Mouse (Mus musculus) forebrain, embryonic 10.5 days (tissue): ENCODE results near the gene H3f3b. TPM values are rescaled to one million over a fixed set of nuclear protein-coding genes. Genes with fewer than 3 reads are reported as not detected.

Experiments used
- DNase-seq: peaks from one replicate; pipeline ENCODE4 v3.0.0-alpha.2; 2017; ENCODE audit warnings: low spot score; ENCODE audit errors: extremely low spot score
- H3K27ac ChIP-seq: fragments of 300-500 bp; sonication (generic); 2 replicates; pipeline ENCODE4 v1.5.1; 2016; ENCODE audit warnings: mild to moderate bottlenecking
- H3K27me3 ChIP-seq: fragments of 300-500 bp; sonication (generic); 2 replicates; pipeline ENCODE4 v1.6.1; 2016; ENCODE audit warnings: mild to moderate bottlenecking; ENCODE audit not compliant: poor library complexity, severe bottlenecking
- H3K36me3 ChIP-seq: fragments of 300-500 bp; sonication (generic); replicated peaks from 2 replicates; pipeline ENCODE4 v1.6.1; 2016; ENCODE audit warnings: mild to moderate bottlenecking, moderate library complexity
- H3K4me1 ChIP-seq: fragments of 300-500 bp; sonication (generic); 2 replicates; pipeline ENCODE4 v1.6.1; 2016
- H3K4me3 ChIP-seq: fragments of 300-500 bp; sonication (generic); 2 replicates; pipeline ENCODE4 v1.5.1; 2016; ENCODE audit warnings: mild to moderate bottlenecking, moderate library complexity
- H3K9me3 ChIP-seq: fragments of 300-500 bp; sonication (generic); 2 replicates; pipeline ENCODE4 v1.6.1; 2016; ENCODE audit warnings: mild to moderate bottlenecking, moderate library complexity
- WGBS: fragments of 180-500 bp; shearing (Covaris S2); methylation state at CpG from one replicate; pipeline ENCODE4 v1.1.7; 2016; 5-methylcytosine and 5-hydroxymethylcytosine counted together
- polyA plus RNA-seq: library from polyadenylated mRNA; unstranded; fragments of >200 nt; fragmentation: Nextera tagmentation; extraction: Ambion mirVana; gene quantifications from 2 replicates; pipeline ENCODE4 v1.2.1, GENCODE M21; 2016

H3f3b gene
- polyA plus RNA-seq, 1 experiment from 2014 or later: 1,610 TPM

GRCm38 (mm10) chr11:116041833-116042232 is 14.1 kb upstream of the H3f3b start:
- Histone ChIP-seq H3K9me3 (peaks cover 4% of the 10 kb centered on the region; the same call in 1 of the 2 replicates), H3K36me3 (peaks cover 98% of the 10 kb centered on the region), H3K4me1 (no peaks in the 10 kb centered on the region), H3K27ac (no peak overlapping the region), H3K27me3 (no peaks in the 10 kb centered on the region), H3K4me3 (no peak overlapping the region)
- DNase-seq: no peak
- WGBS: 96% methylated on average over 2 of the region's 2 CpGs

- Histone ChIP-seq H3K36me3 (peaks cover 95% of the 10 kb centered on the region), H3K27me3 (no peaks in the 10 kb centered on the region), H3K9me3 (peaks cover 4% of the 10 kb centered on the region; the same call in 1 of the 2 replicates), H3K4me1 (no peaks in the 10 kb centered on the region), H3K27ac (no peak overlapping the region), H3K4me3 (no peak overlapping the region)
- 96% methylated on average over 6 of the region's 6 CpGs for WGBS
- no peak for DNase-seq
These were observed 12.8 kb upstream of the H3f3b start for GRCm38 (mm10) chr11:116040593-116040992.

GRCm38 (mm10) chr11:116037826-116038225 is 10.1 kb upstream of the H3f3b start:
- DNase-seq: no peak
- 96% methylated on average over 9 of the region's 9 CpGs for WGBS
- H3K27me3 ChIP-seq: no peaks in the 10 kb centered on the region
- peaks cover 94% of the 10 kb centered on the region for H3K36me3 ChIP-seq
- H3K4me1 ChIP-seq: peaks cover 5% of the 10 kb centered on the region
- H3K27ac ChIP-seq: no peak overlapping the region
- peaks cover 4% of the 10 kb centered on the region; the same call in 1 of the 2 replicates for H3K9me3 ChIP-seq
- H3K4me3 ChIP-seq: no peak overlapping the region

GRCm38 (mm10) chr11:116036671-116037070 is 8.9 kb upstream of the H3f3b start:
- H3K27ac ChIP-seq: no peak overlapping the region
- H3K4me1 ChIP-seq: peaks cover 16% of the 10 kb centered on the region
- H3K4me3 ChIP-seq: no peak overlapping the region
- no peaks in the 10 kb centered on the region for H3K27me3 ChIP-seq
- peaks cover 1% of the 10 kb centered on the region; the same call in 1 of the 2 replicates for H3K9me3 ChIP-seq
- H3K36me3 ChIP-seq: peaks cover 93% of the 10 kb centered on the region
- 100% methylated on average over 3 of the region's 3 CpGs for WGBS
- no peak for DNase-seq

- 96% methylated on average over 6 of the region's 6 CpGs for WGBS
- peaks cover 29% of the 10 kb centered on the region for H3K4me1 ChIP-seq
- no peak for DNase-seq
- H3K9me3 ChIP-seq: no peaks in the 10 kb centered on the region
- H3K27ac ChIP-seq: no peak overlapping the region
- H3K4me3 ChIP-seq: no peak overlapping the region
- H3K27me3 ChIP-seq: no peaks in the 10 kb centered on the region
- peaks cover 74% of the 10 kb centered on the region for H3K36me3 ChIP-seq
These were observed 6.8 kb upstream of the H3f3b start for GRCm38 (mm10) chr11:116034584-116034983.

GRCm38 (mm10) chr11:116030898-116031845 is 3.4 kb upstream of the H3f3b start:
- peak overlapping the region; percentile 83 for H3K4me3 ChIP-seq
- H3K9me3 ChIP-seq: no peaks in the 10 kb centered on the region
- H3K36me3 ChIP-seq: peaks cover 41% of the 10 kb centered on the region
- H3K27me3 ChIP-seq: no peaks in the 10 kb centered on the region
- peaks cover 34% of the 10 kb centered on the region for H3K4me1 ChIP-seq
- peak overlapping the region; percentile 99 for H3K27ac ChIP-seq
- 33% methylated on average over 14 of the region's 14 CpGs for WGBS
- no peak for DNase-seq

GRCm38 (mm10) chr11:116030088-116030897 is 2.5 kb upstream of the H3f3b start, which contains the start of gene Unk:
TSS of gene Unk (plus strand) at chr11:116030322.
- Histone ChIP-seq H3K27me3 (no peaks in the 10 kb centered on the region), H3K9me3 (no peaks in the 10 kb centered on the region), H3K36me3 (peaks cover 35% of the 10 kb centered on the region), H3K4me1 (peaks cover 34% of the 10 kb centered on the region), H3K4me3 (peak within 1 kb of the TSS; percentile 83), H3K27ac (peak within 1 kb of the TSS; percentile 99)
- under 1% methylated on average over 67 of the region's 67 CpGs for WGBS
- peak; percentile 99 for DNase-seq

- no peaks in the 10 kb centered on the region for H3K9me3 ChIP-seq
- WGBS: 90% methylated on average over 6 of the region's 6 CpGs
- DNase-seq: no peak
- H3K4me1 ChIP-seq: peaks cover 38% of the 10 kb centered on the region
- peaks cover 26% of the 10 kb centered on the region for H3K36me3 ChIP-seq
- peak overlapping the region; percentile 83 for H3K4me3 ChIP-seq
- H3K27ac ChIP-seq: peak overlapping the region; percentile 99
- no peaks in the 10 kb centered on the region for H3K27me3 ChIP-seq
These were observed 1.5 kb upstream of the H3f3b start for GRCm38 (mm10) chr11:116029086-116029865.

- H3K9me3 ChIP-seq: no peaks in the 10 kb centered on the region
- 86% methylated on average over 9 of the region's 9 CpGs for WGBS
- peaks cover 36% of the 10 kb centered on the region for H3K4me1 ChIP-seq
- no peaks in the 10 kb centered on the region for H3K27me3 ChIP-seq
- H3K27ac ChIP-seq: no peak overlapping the region
- DNase-seq: no peak
- H3K36me3 ChIP-seq: peaks cover 23% of the 10 kb centered on the region
- H3K4me3 ChIP-seq: no peak overlapping the region
These were observed 559 bp upstream of the H3f3b start for GRCm38 (mm10) chr11:116028177-116028865.

- no peak for DNase-seq
- WGBS: 91% methylated on average over 3 of the region's 3 CpGs
- Histone ChIP-seq H3K4me1 (peaks cover 24% of the 10 kb centered on the region), H3K27me3 (no peaks in the 10 kb centered on the region), H3K9me3 (no peaks in the 10 kb centered on the region), H3K36me3 (peaks cover 30% of the 10 kb centered on the region), H3K4me3 (peak overlapping the region; percentile 99; the same call in 1 of the 2 replicates), H3K27ac (peak overlapping the region; percentile 68)
These were observed 2.5 kb downstream of the H3f3b start for GRCm38 (mm10) chr11:116025056-116025845.

- WGBS: under 1% methylated on average over 37 of the region's 37 CpGs
- Histone ChIP-seq H3K27ac (peak overlapping the region; percentile 99), H3K36me3 (peaks cover 30% of the 10 kb centered on the region), H3K9me3 (no peaks in the 10 kb centered on the region), H3K4me1 (peaks cover 19% of the 10 kb centered on the region), H3K27me3 (no peaks in the 10 kb centered on the region), H3K4me3 (peak overlapping the region; percentile 99)
- DNase-seq: peak; percentile 97
These were observed 3.4 kb downstream of the H3f3b start for GRCm38 (mm10) chr11:116024356-116024808.
